Mouse (Mus musculus): ENCODE results near the gene Armc9. TPM values are rescaled to one million over a fixed set of nuclear protein-coding genes. Genes with fewer than 3 reads are reported as not detected.

Gene Armc9
- polyA plus RNA-seq, 1 experiment from 2014 or later: 22.1 TPM

- H3K36me3 ChIP-seq (ENCODE audit: control insufficient read depth, insufficient read depth, low read length): no peaks in the 10 kb centered on the region
- ATAC-seq: no peak
- 73% methylated on average over 3 of the region's 3 CpGs for WGBS
- no peaks in the 10 kb centered on the region for H3K27me3 ChIP-seq (replicated peaks; ENCODE audit: control insufficient read depth, insufficient read depth, low read length)
- no peak for DNase-seq (ENCODE audit: low spot score)
- no peaks in the 10 kb centered on the region for H3K4me1 ChIP-seq (ENCODE audit: control insufficient read depth, insufficient read depth, low read length)
- H3K4me3 ChIP-seq (ENCODE audit: low read depth, low read length): no peak overlapping the region
- H3K9ac ChIP-seq (ENCODE audit: low read length): no peak overlapping the region
- no peak overlapping the region for H3K4me2 ChIP-seq (ENCODE audit: low read length)
- no peaks in the 10 kb centered on the region for H3K9me3 ChIP-seq (replicated peaks; ENCODE audit: control insufficient read depth, low read length)
- no peak overlapping the region for H3K27ac ChIP-seq (ENCODE audit: low read depth, low read length)
Observed at GRCm38 (mm10) chr1:86265060-86265459, 110.5 kb downstream of the Armc9 start.

GRCm38 (mm10) chr1:86268492-86269189 is 114.1 kb downstream of the Armc9 start:
- Histone ChIP-seq H3K36me3 (ENCODE audit: control insufficient read depth, insufficient read depth, low read length) (no peaks in the 10 kb centered on the region), H3K9ac (ENCODE audit: low read length) (no peak overlapping the region), H3K4me2 (ENCODE audit: low read length) (no peak overlapping the region), H3K9me3 (replicated peaks; ENCODE audit: control insufficient read depth, low read length) (no peaks in the 10 kb centered on the region), H3K27me3 (replicated peaks; ENCODE audit: control insufficient read depth, insufficient read depth, low read length) (no peaks in the 10 kb centered on the region), H3K27ac (ENCODE audit: low read depth, low read length) (no peak overlapping the region), H3K4me1 (ENCODE audit: control insufficient read depth, insufficient read depth, low read length) (no peaks in the 10 kb centered on the region), H3K4me3 (ENCODE audit: low read depth, low read length) (no peak overlapping the region)
- no peak for ATAC-seq
- no peak for DNase-seq (ENCODE audit: low spot score)
- WGBS: 87% methylated on average over 9 of the region's 9 CpGs

- Histone ChIP-seq H3K9me3 (replicated peaks; ENCODE audit: control insufficient read depth, low read length) (no peaks in the 10 kb centered on the region), H3K4me1 (ENCODE audit: control insufficient read depth, insufficient read depth, low read length) (no peaks in the 10 kb centered on the region), H3K9ac (ENCODE audit: low read length) (no peak overlapping the region), H3K4me2 (ENCODE audit: low read length) (no peak overlapping the region), H3K27me3 (replicated peaks; ENCODE audit: control insufficient read depth, insufficient read depth, low read length) (no peaks in the 10 kb centered on the region), H3K4me3 (ENCODE audit: low read depth, low read length) (no peak overlapping the region), H3K27ac (ENCODE audit: low read depth, low read length) (no peak overlapping the region), H3K36me3 (ENCODE audit: control insufficient read depth, insufficient read depth, low read length) (no peaks in the 10 kb centered on the region)
- DNase-seq (ENCODE audit: low spot score) (no peak), ATAC-seq (no peak)
- WGBS: 83% methylated on average over 4 of the region's 4 CpGs
Observed at GRCm38 (mm10) chr1:86269190-86269508, 114.6 kb downstream of the Armc9 start.

- H3K9ac ChIP-seq (ENCODE audit: low read length): no peak overlapping the region
- no peak for DNase-seq (ENCODE audit: low spot score)
- no peaks in the 10 kb centered on the region for H3K4me1 ChIP-seq (ENCODE audit: control insufficient read depth, insufficient read depth, low read length)
- H3K4me3 ChIP-seq (ENCODE audit: low read depth, low read length): no peak overlapping the region
- H3K4me2 ChIP-seq (ENCODE audit: low read length): no peak overlapping the region
- 85% methylated on average over 6 of the region's 6 CpGs for WGBS
- no peaks in the 10 kb centered on the region for H3K36me3 ChIP-seq (ENCODE audit: control insufficient read depth, insufficient read depth, low read length)
- no peak overlapping the region for H3K27ac ChIP-seq (ENCODE audit: low read depth, low read length)
- no peaks in the 10 kb centered on the region for H3K9me3 ChIP-seq (replicated peaks; ENCODE audit: control insufficient read depth, low read length)
- H3K27me3 ChIP-seq (replicated peaks; ENCODE audit: control insufficient read depth, insufficient read depth, low read length): no peaks in the 10 kb centered on the region
- ATAC-seq: no peak
Observed at GRCm38 (mm10) chr1:86271707-86272106, 117.1 kb downstream of the Armc9 start.

GRCm38 (mm10) chr1:86277055-86277454 is 122.5 kb downstream of the Armc9 start:
- DNase-seq (ENCODE audit: low spot score) (no peak), ATAC-seq (no peak)
- Histone ChIP-seq H3K27me3 (replicated peaks; ENCODE audit: control insufficient read depth, insufficient read depth, low read length) (no peaks in the 10 kb centered on the region), H3K27ac (ENCODE audit: low read depth, low read length) (no peak overlapping the region), H3K4me3 (ENCODE audit: low read depth, low read length) (no peak overlapping the region), H3K9me3 (replicated peaks; ENCODE audit: control insufficient read depth, low read length) (no peaks in the 10 kb centered on the region), H3K9ac (ENCODE audit: low read length) (no peak overlapping the region), H3K4me2 (ENCODE audit: low read length) (no peak overlapping the region), H3K4me1 (ENCODE audit: control insufficient read depth, insufficient read depth, low read length) (no peaks in the 10 kb centered on the region), H3K36me3 (ENCODE audit: control insufficient read depth, insufficient read depth, low read length) (no peaks in the 10 kb centered on the region)
- 92% methylated on average over 5 of the region's 5 CpGs for WGBS

- no peak overlapping the region for H3K9ac ChIP-seq (ENCODE audit: low read length)
- H3K4me2 ChIP-seq (ENCODE audit: low read length): no peak overlapping the region
- no peak overlapping the region for H3K4me3 ChIP-seq (ENCODE audit: low read depth, low read length)
- no peaks in the 10 kb centered on the region for H3K4me1 ChIP-seq (ENCODE audit: control insufficient read depth, insufficient read depth, low read length)
- H3K27ac ChIP-seq (ENCODE audit: low read depth, low read length): no peak overlapping the region
- WGBS: 91% methylated on average over 11 of the region's 11 CpGs
- no peaks in the 10 kb centered on the region for H3K27me3 ChIP-seq (replicated peaks; ENCODE audit: control insufficient read depth, insufficient read depth, low read length)
- no peaks in the 10 kb centered on the region for H3K36me3 ChIP-seq (ENCODE audit: control insufficient read depth, insufficient read depth, low read length)
- DNase-seq (ENCODE audit: low spot score) (no peak), ATAC-seq (no peak)
- no peaks in the 10 kb centered on the region for H3K9me3 ChIP-seq (replicated peaks; ENCODE audit: control insufficient read depth, low read length)
Observed at GRCm38 (mm10) chr1:86281781-86282536, 127.4 kb downstream of the Armc9 start.

GRCm38 (mm10) chr1:86284101-86284500 is 129.5 kb downstream of the Armc9 start:
- H3K9me3 ChIP-seq (replicated peaks; ENCODE audit: control insufficient read depth, low read length): no peaks in the 10 kb centered on the region

GRCm38 (mm10) chr1:86285295-86285694 is 130.7 kb downstream of the Armc9 start:
- Histone ChIP-seq H3K4me2 (ENCODE audit: low read length) (no peak overlapping the region), H3K36me3 (ENCODE audit: control insufficient read depth, insufficient read depth, low read length) (no peaks in the 10 kb centered on the region), H3K27ac (ENCODE audit: low read depth, low read length) (no peak overlapping the region), H3K9me3 (replicated peaks; ENCODE audit: control insufficient read depth, low read length) (no peaks in the 10 kb centered on the region), H3K27me3 (replicated peaks; ENCODE audit: control insufficient read depth, insufficient read depth, low read length) (no peaks in the 10 kb centered on the region), H3K4me3 (ENCODE audit: low read depth, low read length) (no peak overlapping the region), H3K9ac (ENCODE audit: low read length) (no peak overlapping the region), H3K4me1 (ENCODE audit: control insufficient read depth, insufficient read depth, low read length) (no peaks in the 10 kb centered on the region)
- WGBS: 81% methylated on average over 6 of the region's 6 CpGs
- no peak for ATAC-seq
- DNase-seq (ENCODE audit: low spot score): no peak

More at GRCm38 (mm10) chr1:86284101-86284500, 129.5 kb downstream of the Armc9 start:
- no peaks in the 10 kb centered on the region for H3K27me3 ChIP-seq (replicated peaks; ENCODE audit: control insufficient read depth, insufficient read depth, low read length)
- no peaks in the 10 kb centered on the region for H3K36me3 ChIP-seq (ENCODE audit: control insufficient read depth, insufficient read depth, low read length)
- no peak overlapping the region for H3K9ac ChIP-seq (ENCODE audit: low read length)
- no peak for DNase-seq (ENCODE audit: low spot score)
- H3K4me2 ChIP-seq (ENCODE audit: low read length): no peak overlapping the region
- WGBS: 87% methylated on average over 5 of the region's 5 CpGs
- ATAC-seq: no peak
- H3K27ac ChIP-seq (ENCODE audit: low read depth, low read length): no peak overlapping the region
- no peaks in the 10 kb centered on the region for H3K4me1 ChIP-seq (ENCODE audit: control insufficient read depth, insufficient read depth, low read length)
- no peak overlapping the region for H3K4me3 ChIP-seq (ENCODE audit: low read depth, low read length)

GRCm38 (mm10) chr1:86287473-86287872 is 132.9 kb downstream of the Armc9 start:
- no peaks in the 10 kb centered on the region for H3K36me3 ChIP-seq (ENCODE audit: control insufficient read depth, insufficient read depth, low read length)
- H3K4me1 ChIP-seq (ENCODE audit: control insufficient read depth, insufficient read depth, low read length): no peaks in the 10 kb centered on the region
- H3K4me3 ChIP-seq (ENCODE audit: low read depth, low read length): no peak overlapping the region
- no peak for DNase-seq (ENCODE audit: low spot score)
- H3K9ac ChIP-seq (ENCODE audit: low read length): no peak overlapping the region
- no peak overlapping the region for H3K27ac ChIP-seq (ENCODE audit: low read depth, low read length)
- H3K27me3 ChIP-seq (replicated peaks; ENCODE audit: control insufficient read depth, insufficient read depth, low read length): no peaks in the 10 kb centered on the region
- H3K4me2 ChIP-seq (ENCODE audit: low read length): no peak overlapping the region
- ATAC-seq: no peak
- WGBS: 88% methylated on average over 4 of the region's 4 CpGs
- H3K9me3 ChIP-seq (replicated peaks; ENCODE audit: control insufficient read depth, low read length): no peaks in the 10 kb centered on the region

Data from forebrain, embryonic 14.5 days (tissue).